20 mouse cellular contexts compared by ENCODE assay signal in genomic region chr8:39426770-39427169, GRCm38 (mm10).
DNase-seq lines count a peak whose midpoint lies in the region; ATAC-seq and TF ChIP-seq lines count a peak whose summit lies in the region.
"Had no signal": no experiment of that assay in that cellular context is flagged by ENCODE, and none has a peak within 500 bp of the region (broad histone marks: within the 10 kb centered on the region; RNA-seq: fewer than 3 reads in every experiment).

No protein-coding gene starts in this region.

- H3K9ac ChIP-seq in midbrain, embryonic 14.5 days (replicated peaks; ENCODE audit: low read length), result no peak overlapping the region
- H3K9ac ChIP-seq in midbrain, embryonic 11.5 days (ENCODE audit: low read length), result no peak overlapping the region
- H3K9ac ChIP-seq: embryonic facial prominence, embryonic 12.5 days; forebrain, embryonic 15.5 days; heart, embryonic 13.5 days; hindbrain, embryonic 15.5 days had no signal

- TF ChIP-seq CTCF in cortical plate, adult 2 months (IDR thresholded peaks at IDR 0.05; ENCODE audit: extremely low read depth, insufficient read depth, low read length), result no peak

- no peaks in the 10 kb centered on the region for H3K36me3 ChIP-seq in midbrain, embryonic 14.5 days (ENCODE audit: control insufficient read depth, insufficient read depth, low read length)
- H3K36me3 ChIP-seq in midbrain, embryonic 11.5 days (ENCODE audit: control insufficient read depth, insufficient read depth, low read length), result no peaks in the 10 kb centered on the region
- H3K36me3 ChIP-seq: embryonic facial prominence, embryonic 12.5 days; forebrain, embryonic 15.5 days; heart, embryonic 13.5 days; hindbrain, embryonic 15.5 days had no signal

- H3K4me2 ChIP-seq in midbrain, embryonic 14.5 days (ENCODE audit: low read length), result no peak overlapping the region
- H3K4me2 ChIP-seq in midbrain, embryonic 11.5 days, result no peak overlapping the region
- H3K4me2 ChIP-seq: embryonic facial prominence, embryonic 12.5 days; forebrain, embryonic 15.5 days; heart, embryonic 13.5 days; hindbrain, embryonic 15.5 days had no signal

- peak; percentile 2 to 14 for DNase-seq in frontal cortex, postnatal 36 days (ENCODE audit: low spot score in 2 of 2)
- DNase-seq in frontal cortex, adult 2 months (ENCODE audit: extremely low spot score in 1 of 2, low spot score in 1 of 2), result no peak
- DNase-seq in midbrain, embryonic 14.5 days, result peak; percentile 4
- DNase-seq in midbrain, embryonic 11.5 days (ENCODE audit: low spot score, missing footprints), result no peak
- DNase-seq in right cerebral cortex, postnatal 36 days (ENCODE audit: low spot score in 2 of 2), result no peak
- DNase-seq: adrenal gland, postnatal 14 days; cerebellum, adult 18-20 months; cerebellum, adult 9-11 months; cerebellum, postnatal 36 days; gastrocnemius, postnatal 36 days; heart, adult 11 months; heart, postnatal 36 days had no signal

- no peak for ATAC-seq in midbrain, embryonic 14.5 days (ENCODE audit: low FRiP score, low TSS enrichment)
- no peak for ATAC-seq in midbrain, embryonic 11.5 days (ENCODE audit: low FRiP score)
- ATAC-seq: activated CD4-positive, CD25-positive, alpha-beta regulatory T cell, adult 4 months; forebrain, embryonic 15.5 days; Patski had no signal

- H3K9me3 ChIP-seq in midbrain, embryonic 14.5 days (ENCODE audit: control insufficient read depth, low read length), result no peaks in the 10 kb centered on the region
- H3K9me3 ChIP-seq in midbrain, embryonic 11.5 days (ENCODE audit: control insufficient read depth, low read length), result no peaks in the 10 kb centered on the region
- H3K9me3 ChIP-seq: embryonic facial prominence, embryonic 12.5 days; forebrain, embryonic 15.5 days; heart, embryonic 13.5 days; hindbrain, embryonic 15.5 days had no signal

- H3K4me1 ChIP-seq in midbrain, embryonic 14.5 days (ENCODE audit: control insufficient read depth, insufficient read depth, low read length), result no peaks in the 10 kb centered on the region
- H3K4me1 ChIP-seq in midbrain, embryonic 11.5 days (ENCODE audit: control insufficient read depth, insufficient read depth, low read length), result no peaks in the 10 kb centered on the region
- peaks cover 2% of the 10 kb centered on the region for H3K4me1 ChIP-seq in cortical plate, adult 2 months (ENCODE audit: control insufficient read depth, insufficient read depth, low read length)
- H3K4me1 ChIP-seq: embryonic facial prominence, embryonic 12.5 days; forebrain, embryonic 15.5 days; heart, embryonic 13.5 days; hindbrain, embryonic 15.5 days had no signal

- no peaks in the 10 kb centered on the region for H3K27me3 ChIP-seq in midbrain, embryonic 14.5 days (ENCODE audit: control insufficient read depth, insufficient read depth, low read length)
- no peaks in the 10 kb centered on the region for H3K27me3 ChIP-seq in midbrain, embryonic 11.5 days (ENCODE audit: control insufficient read depth, insufficient read depth, low read length)
- H3K27me3 ChIP-seq: CH12.LX; embryonic facial prominence, embryonic 12.5 days; forebrain, embryonic 15.5 days; heart, embryonic 13.5 days; hindbrain, embryonic 15.5 days; Patski had no signal

- whole genome bisulfite sequencing in midbrain, embryonic 14.5 days, result 71% methylated on average over 2 of the region's 2 CpGs
- WGBS in midbrain, embryonic 11.5 days, result 74% methylated on average over 2 of the region's 2 CpGs

- TF ChIP-seq POLR2A in cortical plate, adult 2 months (IDR thresholded peaks at IDR 0.05; ENCODE audit: extremely low read depth, insufficient read depth, low read length), result no peak

- no peak overlapping the region for H3K4me3 ChIP-seq in midbrain, embryonic 14.5 days (replicated peaks; ENCODE audit: low read depth, low read length)
- H3K4me3 ChIP-seq in midbrain, embryonic 11.5 days (ENCODE audit: low read depth, low read length), result no peak overlapping the region
- H3K4me3 ChIP-seq in cortical plate, adult 2 months (ENCODE audit: insufficient read depth, low read length), result no peak overlapping the region
- H3K4me3 ChIP-seq: embryonic facial prominence, embryonic 12.5 days; forebrain, embryonic 15.5 days; heart, embryonic 13.5 days; hindbrain, embryonic 15.5 days had no signal

- H3K27ac ChIP-seq in midbrain, embryonic 14.5 days (replicated peaks; ENCODE audit: low read depth, low read length), result no peak overlapping the region
- no peak overlapping the region for H3K27ac ChIP-seq in midbrain, embryonic 11.5 days (ENCODE audit: low read depth, low read length)
- H3K27ac ChIP-seq in cortical plate, adult 2 months (ENCODE audit: insufficient read depth, low read length), result 0 out of 2 replicates have a peak overlapping the region, but pooled peaks have one; percentile 29
- H3K27ac ChIP-seq: embryonic facial prominence, embryonic 12.5 days; forebrain, embryonic 15.5 days; heart, embryonic 13.5 days; hindbrain, embryonic 15.5 days had no signal

Comparison
In these comparisons a context has a peak if more than half of its experiments do, and no peak if none do; other contexts are left out.
1. DNase-seq: peak in frontal cortex, postnatal 36 days (2 of 2) and midbrain, embryonic 14.5 days (single experiment); none in frontal cortex, adult 2 months (0 of 2), midbrain, embryonic 11.5 days (single experiment) and right cerebral cortex, postnatal 36 days (0 of 2).